Mouse (Mus musculus): ENCODE results near the gene Krr1. TPM values are rescaled to one million over a fixed set of nuclear protein-coding genes. Genes with fewer than 3 reads are reported as not detected.

Krr1 gene
- 1 to 10 TPM; 1.2 to 5.7 TPM for polyA plus RNA-seq (2012; fragmentation: generic; extraction: Trizol)

GRCm38 (mm10) chr10:111972542-111973361 lies at the start of gene Krr1:
TSS of gene Krr1 (plus strand) at chr10:111972664.

GRCm38 (mm10) chr10:112002544-112003215 lies 30.2 kb downstream of the Krr1 start, which contains the start of gene Glipr1:
TSS of gene Glipr1 (minus strand) at chr10:112002631.

Other genes with a start within 250 kb of the Krr1 start
- gene Glipr1, start 30.0 kb downstream of the Krr1 start, polyA plus RNA-seq (2012; fragmentation: generic; extraction: Trizol) = 10 to 100 TPM; 33.4 to 94.3 TPM
- gene Glipr1l1, start 87.5 kb downstream of the Krr1 start, polyA plus RNA-seq (2012; fragmentation: generic; extraction: Trizol) = not detected
- not detected for gene Glipr1l2, start 110.7 kb downstream of the Krr1 start, polyA plus RNA-seq (2012; fragmentation: generic; extraction: Trizol)
- not detected for gene Glipr1l3, start 187.7 kb downstream of the Krr1 start, polyA plus RNA-seq (2012; fragmentation: generic; extraction: Trizol)
- gene Caps2, start 191.0 kb downstream of the Krr1 start, polyA plus RNA-seq (2012; fragmentation: generic; extraction: Trizol) = under 1 TPM; 0.01 to 0.91 TPM

Data from C3H10T1/2 (cell line).